Mouse (Mus musculus) C2C12 (cell line): ENCODE measurements around the gene Tiam1.

ENCODE experiments used
- CTCF ChIP-seq: IDR thresholded peaks from one replicate; pipeline ENCODE4 v1.5.1; 2011; ENCODE audit not compliant: control insufficient read depth, insufficient read depth, insufficient read length
- USF1 ChIP-seq: IDR thresholded peaks from one replicate; pipeline ENCODE4 v1.6.1; 2011; ENCODE audit warnings: low read depth, mild to moderate bottlenecking, control low read depth, moderate library complexity

- TF ChIP-seq CTCF (no peak), USF1 (no peak)
These were observed 248.3 kb downstream of the Tiam1 start for GRCm38 (mm10) chr16:89895283-89895682.
